Mouse (Mus musculus) lung, postnatal 0 days (tissue): ENCODE data around the gene Gab2.

Experiments used
- CTCF ChIP-seq: IDR thresholded peaks from 2 replicates; pipeline ENCODE4 v1.5.1; 2016; ENCODE audit warnings: antibody characterized with exemption, mild to moderate bottlenecking
- EP300 ChIP-seq: IDR thresholded peaks from 2 replicates; pipeline ENCODE4 v1.6.1; 2016; ENCODE audit warnings: antibody characterized with exemption, mild to moderate bottlenecking, control low read depth

DNA sequence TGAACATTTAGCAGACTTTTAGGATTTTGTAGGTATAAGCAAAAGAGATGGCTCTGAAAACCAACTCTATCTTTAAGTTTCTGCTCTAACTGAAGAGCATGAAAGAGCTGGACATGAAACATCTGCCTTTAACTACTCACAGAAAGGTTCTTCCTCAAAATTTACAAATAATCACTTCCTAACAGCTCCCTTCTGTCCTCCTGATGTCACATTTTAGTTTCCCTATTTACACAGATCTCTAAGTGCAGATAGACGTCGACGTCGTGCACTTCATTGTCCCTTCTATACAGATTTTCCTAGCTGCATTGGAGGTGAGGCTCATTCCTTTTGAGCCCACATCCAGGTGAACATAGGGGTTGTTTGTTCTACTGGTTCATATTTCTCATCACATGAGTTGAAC lies 90.3 kb downstream of the Gab2 start:
- no peak for TF ChIP-seq CTCF
- TF ChIP-seq EP300, result no peak
